Mouse (Mus musculus) erythroblast, embryonic 14.5 days (primary cell): ENCODE measurements around the gene Gm26566.

Experiments
- GATA1 ChIP-seq: IDR thresholded peaks from 2 replicates; pipeline ENCODE4 v1.6.1; 2012; ENCODE audit warnings: low read length, inconsistent platforms, mixed read lengths
- TAL1 ChIP-seq: IDR thresholded peaks from 3 replicates; pipeline ENCODE4 v1.6.1; 2012; ENCODE audit warnings: low read length, inconsistent platforms, mixed read lengths

DNA sequence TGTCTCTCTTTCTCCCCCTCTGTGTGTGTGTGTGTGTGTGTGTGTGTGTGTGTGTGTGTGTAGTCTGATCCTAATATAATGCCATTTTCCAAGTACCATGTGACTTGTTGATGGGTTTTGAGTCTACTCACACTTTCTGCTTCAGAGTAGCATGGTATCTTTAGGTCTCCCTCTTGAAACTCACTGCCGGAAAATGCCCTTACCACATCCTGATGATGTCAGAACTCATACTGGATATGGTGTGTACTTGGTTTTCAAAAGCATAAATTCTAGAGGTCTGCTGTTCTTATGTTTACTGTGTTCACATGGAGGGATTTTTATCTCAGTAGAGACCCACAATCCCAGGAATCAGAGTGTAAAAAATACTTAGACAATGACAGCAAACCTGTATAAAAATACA, 29.1 kb upstream of the Gm26566 start:
- TF ChIP-seq TAL1 (no peak), GATA1 (no peak)
